In genomic region chrX:153974450-153974849, GRCm38 (mm10) we compare ENCODE assay signal across 11 mouse cellular contexts. TPM values are rescaled to one million over a fixed set of nuclear protein-coding genes. Genes with fewer than 3 reads are reported as not detected.
A peak's percentile ranks its signal among the peaks of the same experiment; 100 is the strongest.
DNase-seq lines count a peak whose midpoint lies in the region; ATAC-seq and TF ChIP-seq lines count a peak whose summit lies in the region.
"Had no signal": no experiment of that assay in that cellular context is flagged by ENCODE, and none has a peak within 500 bp of the region (broad histone marks: within the 10 kb centered on the region; RNA-seq: fewer than 3 reads in every experiment).

No protein-coding gene starts in this region.

- H3K4me3 ChIP-seq in forebrain, embryonic 10.5 days: no peak overlapping the region
- H3K4me3 ChIP-seq in forebrain, embryonic 16.5 days (replicated peaks; ENCODE audit: low read length): no peak overlapping the region
- H3K4me3 ChIP-seq in limb, embryonic 11.5 days (ENCODE audit: low read depth, low read length): no peak overlapping the region
- H3K4me3 ChIP-seq in limb, embryonic 10.5 days: no peak overlapping the region
- H3K4me3 ChIP-seq in E14TG2a.4 (replicated peaks; ENCODE audit: low read length): no peak overlapping the region
- H3K4me3 ChIP-seq: heart, embryonic 10.5 days had no signal

- H3K27me3 ChIP-seq in forebrain, embryonic 10.5 days (ENCODE audit: poor library complexity, severe bottlenecking): no peaks in the 10 kb centered on the region
- no peaks in the 10 kb centered on the region for H3K27me3 ChIP-seq in forebrain, embryonic 16.5 days (replicated peaks; ENCODE audit: control insufficient read depth, insufficient read depth, low read length)
- no peaks in the 10 kb centered on the region for H3K27me3 ChIP-seq in limb, embryonic 11.5 days (ENCODE audit: control insufficient read depth, insufficient read depth, low read length)
- no peaks in the 10 kb centered on the region for H3K27me3 ChIP-seq in limb, embryonic 10.5 days (ENCODE audit: low read depth, poor library complexity, severe bottlenecking)
- no peaks in the 10 kb centered on the region for H3K27me3 ChIP-seq in E14TG2a.4 (ENCODE audit: insufficient read depth, low read length)

- 0 out of 2 replicates have a peak, but pooled peaks have one; percentile 3 for TF ChIP-seq CTCF in E14TG2a.4 (conservative IDR thresholded peaks at IDR 0.05; ENCODE audit: low read length)

- H3K36me3 ChIP-seq in forebrain, embryonic 10.5 days (replicated peaks): no peaks in the 10 kb centered on the region
- H3K36me3 ChIP-seq in forebrain, embryonic 16.5 days (ENCODE audit: control insufficient read depth, insufficient read depth): no peaks in the 10 kb centered on the region
- no peaks in the 10 kb centered on the region for H3K36me3 ChIP-seq in limb, embryonic 11.5 days (ENCODE audit: control insufficient read depth, insufficient read depth, low read length)
- no peaks in the 10 kb centered on the region for H3K36me3 ChIP-seq in limb, embryonic 10.5 days
- no peaks in the 10 kb centered on the region for H3K36me3 ChIP-seq in E14TG2a.4 (ENCODE audit: insufficient read depth, low read length)
- H3K36me3 ChIP-seq: heart, embryonic 10.5 days had no signal

- H3K9ac ChIP-seq in forebrain, embryonic 16.5 days (replicated peaks; ENCODE audit: low read depth, low read length): no peak overlapping the region
- no peak overlapping the region for H3K9ac ChIP-seq in limb, embryonic 11.5 days (ENCODE audit: low read length)

- WGBS in forebrain, embryonic 10.5 days: 38% methylated on average over 2 of the region's 2 CpGs
- 14% methylated on average over 2 of the region's 2 CpGs for WGBS in forebrain, embryonic 16.5 days
- 22% methylated on average over 2 of the region's 2 CpGs for WGBS in limb, embryonic 11.5 days
- 30% methylated on average over 2 of the region's 2 CpGs for WGBS in limb, embryonic 10.5 days

- no peak for ATAC-seq in forebrain, embryonic 16.5 days
- ATAC-seq in limb, embryonic 11.5 days (ENCODE audit: insufficient number of reproducible peaks, low FRiP score, low TSS enrichment, low read depth): no peak
- ATAC-seq in megakaryocyte progenitor cell, adult 5-6 weeks (replicated peaks; ENCODE audit: poor library complexity): peak; percentile 75

- DNase-seq in forebrain, embryonic 10.5 days (ENCODE audit: extremely low spot score, low spot score): peak; percentile 15
- DNase-seq in limb, embryonic 11.5 days (ENCODE audit: low spot score): peak; percentile 17
- DNase-seq in limb, embryonic 10.5 days (ENCODE audit: low spot score): no peak
- no peak for DNase-seq in urinary bladder, postnatal 10 days (ENCODE audit: low spot score)
- DNase-seq in ovary, postnatal 10 days (ENCODE audit: low spot score): no peak
- DNase-seq: adrenal gland, postnatal 14 days had no signal

- no peak overlapping the region for H3K4me2 ChIP-seq in forebrain, embryonic 16.5 days (ENCODE audit: low read length)
- no peak overlapping the region for H3K4me2 ChIP-seq in limb, embryonic 11.5 days (ENCODE audit: low read depth, severe bottlenecking)

- no peak overlapping the region for H3K27ac ChIP-seq in forebrain, embryonic 10.5 days
- H3K27ac ChIP-seq in forebrain, embryonic 16.5 days (ENCODE audit: low read length): no peak overlapping the region
- H3K27ac ChIP-seq in limb, embryonic 11.5 days (replicated peaks; ENCODE audit: low read depth, low read length): no peak overlapping the region
- H3K27ac ChIP-seq in limb, embryonic 10.5 days: no peak overlapping the region
- H3K27ac ChIP-seq: heart, embryonic 10.5 days had no signal

- no peaks in the 10 kb centered on the region for H3K9me3 ChIP-seq in forebrain, embryonic 10.5 days
- no peaks in the 10 kb centered on the region for H3K9me3 ChIP-seq in forebrain, embryonic 16.5 days (ENCODE audit: control insufficient read depth, low read length)
- no peaks in the 10 kb centered on the region for H3K9me3 ChIP-seq in limb, embryonic 11.5 days (ENCODE audit: control insufficient read depth, low read length)
- no peaks in the 10 kb centered on the region for H3K9me3 ChIP-seq in limb, embryonic 10.5 days (replicated peaks)
- no peaks in the 10 kb centered on the region for H3K9me3 ChIP-seq in E14TG2a.4 (ENCODE audit: low read length)
- H3K9me3 ChIP-seq: heart, embryonic 10.5 days had no signal

- H3K4me1 ChIP-seq in forebrain, embryonic 10.5 days: no peaks in the 10 kb centered on the region
- no peaks in the 10 kb centered on the region for H3K4me1 ChIP-seq in forebrain, embryonic 16.5 days (replicated peaks; ENCODE audit: control insufficient read depth, insufficient read depth, low read length)
- no peaks in the 10 kb centered on the region for H3K4me1 ChIP-seq in limb, embryonic 11.5 days (ENCODE audit: control insufficient read depth, insufficient read depth, low read length)
- H3K4me1 ChIP-seq in limb, embryonic 10.5 days: no peaks in the 10 kb centered on the region
- H3K4me1 ChIP-seq in E14TG2a.4 (replicated peaks; ENCODE audit: low read depth, low read length): no peaks in the 10 kb centered on the region
- H3K4me1 ChIP-seq: heart, embryonic 10.5 days had no signal

RNA-seq across cellular contexts. Expression of gene Samt1, which starts 38.0 kb away (rescaled TPM):
- polyA plus RNA-seq in forebrain, embryonic 10.5 days (2016; fragmentation: Nextera tagmentation; extraction: Ambion mirVana): not detected in 2 replicates
- polyA plus RNA-seq in forebrain, embryonic 16.5 days (2015; fragmentation: Nextera tagmentation; extraction: Ambion mirVana): not detected in 2 replicates
- not detected in 2 replicates for polyA plus RNA-seq in limb, embryonic 11.5 days (2014; fragmentation: Nextera tagmentation; extraction: Ambion mirVana)
- polyA plus RNA-seq in limb, embryonic 10.5 days (2016; fragmentation: Nextera tagmentation; extraction: Ambion mirVana): not detected in 2 replicates
- not detected in 2 replicates for total RNA-seq in megakaryocyte progenitor cell, adult 5-6 weeks (2015)
- not detected in 2 replicates for total RNA-seq in megakaryocyte progenitor cell, adult 5-6 weeks (2017)
- total RNA-seq: adrenal gland, postnatal 14 days; layer of hippocampus, postnatal 10 days had no signal
- polyA plus RNA-seq: heart, embryonic 10.5 days had no signal

RNA-seq across cellular contexts. Expression of gene 4921511M17Rik, which starts 59.2 kb away (rescaled TPM):
- polyA plus RNA-seq in forebrain, embryonic 10.5 days (2016; fragmentation: Nextera tagmentation; extraction: Ambion mirVana): not detected in 2 replicates
- polyA plus RNA-seq in forebrain, embryonic 16.5 days (2015; fragmentation: Nextera tagmentation; extraction: Ambion mirVana): not detected in 2 replicates
- polyA plus RNA-seq in limb, embryonic 11.5 days (2014; fragmentation: Nextera tagmentation; extraction: Ambion mirVana): not detected in 2 replicates
- polyA plus RNA-seq in limb, embryonic 10.5 days (2016; fragmentation: Nextera tagmentation; extraction: Ambion mirVana): not detected in 2 replicates
- not detected in 2 replicates for total RNA-seq in megakaryocyte progenitor cell, adult 5-6 weeks (2015)
- not detected in 2 replicates for total RNA-seq in megakaryocyte progenitor cell, adult 5-6 weeks (2017)
- total RNA-seq: adrenal gland, postnatal 14 days; layer of hippocampus, postnatal 10 days had no signal
- polyA plus RNA-seq: heart, embryonic 10.5 days had no signal

Comparison
In these comparisons a context has a peak if more than half of its experiments do, and no peak if none do; other contexts are left out.
1. DNase-seq: peak in forebrain, embryonic 10.5 days (single experiment) and limb, embryonic 11.5 days (single experiment); none in limb, embryonic 10.5 days (single experiment), urinary bladder, postnatal 10 days (single experiment) and ovary, postnatal 10 days (single experiment).